Mouse (Mus musculus) G1E (cell line): Measurements from ENCODE around the gene Apoa5.

Source experiments
- CTCF ChIP-seq: IDR thresholded peaks from 2 replicates; pipeline ENCODE4 v1.5.1; 2012; ENCODE audit warnings: low read depth, low read length, inconsistent platforms, mixed read lengths
- GATA1 ChIP-seq: IDR thresholded peaks from 2 replicates; pipeline ENCODE4 v1.6.1; 2012; ENCODE audit warnings: borderline replicate concordance, low read length, inconsistent platforms, mixed read lengths
- POLR2AphosphoS5 ChIP-seq: IDR thresholded peaks from 2 replicates; pipeline ENCODE4 v1.6.1; 2012; ENCODE audit warnings: low read depth, low read length, inconsistent platforms; ENCODE audit not compliant: insufficient replicate concordance
- TAL1 ChIP-seq: conservative IDR thresholded peaks from 2 replicates; pipeline ENCODE4 v1.6.1; 2012; ENCODE audit warnings: low read depth, low read length, inconsistent platforms, mixed read lengths

- TF ChIP-seq CTCF: no peak
- TF ChIP-seq GATA1: no peak
- no peak for TF ChIP-seq POLR2AphosphoS5
- TF ChIP-seq TAL1: no peak
Measured at GRCm38 (mm10) chr9:46315807-46316365, 47.5 kb downstream of the Apoa5 start.
